Mouse (Mus musculus) liver, adult 2 months (tissue): ENCODE data around the gene Sypl2. TPM values are rescaled to one million over a fixed set of nuclear protein-coding genes. Genes with fewer than 3 reads are reported as not detected.

Experiments
- DNase-seq: peaks from one replicate; pipeline ENCODE4 v3.0.0-alpha.2; 2011; ENCODE audit warnings: low read depth, low spot score; ENCODE audit errors: extremely low read depth
- H3K27ac ChIP-seq: fragments of 200-500 bp; replicated peaks from 2 replicates; pipeline ENCODE4 v1.5.1; 2012; ENCODE audit warnings: low read depth, mild to moderate bottlenecking, control low read depth, inconsistent platforms, low read length; ENCODE audit not compliant: insufficient read depth
- H3K27me3 ChIP-seq: fragments of 200-500 bp; 2 replicates; pipeline ENCODE4 v1.6.1; 2012; ENCODE audit warnings: mild to moderate bottlenecking, moderate library complexity, low read length, inconsistent platforms; ENCODE audit not compliant: control insufficient read depth, insufficient read depth
- H3K36me3 ChIP-seq: fragments of 200-500 bp; 2 replicates; pipeline ENCODE4 v1.6.1; 2012; ENCODE audit warnings: low read length, inconsistent platforms; ENCODE audit not compliant: control insufficient read depth, insufficient read depth
- H3K4me1 ChIP-seq: fragments of 200-500 bp; 2 replicates; pipeline ENCODE4 v1.6.1; 2011; ENCODE audit warnings: low read length; ENCODE audit not compliant: control insufficient read depth, insufficient read depth
- H3K4me3 ChIP-seq: fragments of 200-500 bp; 2 replicates; pipeline ENCODE4 v1.5.1; 2011; ENCODE audit warnings: low read depth, mild to moderate bottlenecking, control low read depth, low read length, moderate library complexity; ENCODE audit not compliant: insufficient read depth
- H3K79me2 ChIP-seq: fragments of 200-500 bp; 2 replicates; pipeline ENCODE4 v1.6.1; 2012; ENCODE audit warnings: inconsistent platforms, mild to moderate bottlenecking, low read length, moderate library complexity; ENCODE audit not compliant: control insufficient read depth, insufficient read depth
- H3K9ac ChIP-seq: fragments of 200-500 bp; 2 replicates; pipeline ENCODE4 v1.6.1; 2012; ENCODE audit warnings: low read depth, mild to moderate bottlenecking, control low read depth, inconsistent platforms, low read length
- CTCF ChIP-seq: fragments of 200-500 bp; IDR thresholded peaks from 2 replicates; pipeline ENCODE4 v1.5.1; 2011; ENCODE audit warnings: low read depth, low read length, control low read depth
- POLR2A ChIP-seq: fragments of 200-500 bp; IDR thresholded peaks from 2 replicates; pipeline ENCODE4 v1.6.1; 2011; ENCODE audit warnings: low read length, control low read depth; ENCODE audit not compliant: insufficient read depth; ENCODE audit errors: extremely low read depth
- WGBS: fragments of 180-500 bp; shearing (Covaris S2); methylation state at CpG from one replicate; pipeline ENCODE4 v1.1.7; 2018; 5-methylcytosine and 5-hydroxymethylcytosine counted together
- polyA plus RNA-seq: library from polyadenylated mRNA; depleted of rRNA; stranded (reverse); fragments of >200 nt; gene quantifications from 2 replicates; pipeline ENCODE4 v1.2.3, GENCODE M21; 2012
- total RNA-seq: library from RNA; depleted of rRNA; stranded (reverse); fragments of >200 nt; gene quantifications from 2 replicates; pipeline ENCODE4 v1.2.3, GENCODE M21; 2014

Sypl2 gene
- total and polyA plus RNA-seq, 2 experiments = 0.09 TPM

- Histone ChIP-seq H3K27ac (no peak overlapping the region), H3K9ac (no peak overlapping the region), H3K27me3 (0 out of 2 replicates have a peak, but pooled peaks cover 2% of the 10 kb centered on the region), H3K79me2 (no peaks in the 10 kb centered on the region), H3K36me3 (no peaks in the 10 kb centered on the region), H3K4me1 (no peaks in the 10 kb centered on the region), H3K4me3 (no peak overlapping the region)
- 72% methylated on average over 3 of the region's 3 CpGs for WGBS
- TF ChIP-seq CTCF (no peak), POLR2A (no peak)
- DNase-seq = no peak
Observed at GRCm38 (mm10) chr3:108220661-108221060, 5.8 kb downstream of the Sypl2 start.

DNA sequence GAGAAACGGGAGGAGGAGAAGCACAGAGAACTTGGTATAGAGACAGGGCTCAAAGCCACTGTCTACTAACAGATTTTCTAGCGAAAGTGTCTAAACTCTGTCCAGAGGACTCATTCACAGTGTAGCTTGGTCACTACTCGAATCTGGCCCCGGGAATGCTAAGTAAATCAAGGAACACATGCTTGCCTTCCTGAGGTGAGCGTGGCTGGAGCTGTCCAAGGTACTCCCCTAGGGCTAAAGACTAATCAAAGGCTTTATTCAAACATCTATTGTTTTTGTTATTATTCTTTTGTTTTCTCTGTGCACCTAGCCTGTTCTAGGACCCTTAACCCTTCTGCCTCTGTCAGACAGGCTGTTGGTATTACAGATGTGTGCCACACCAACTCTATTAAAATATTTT, 11.7 kb downstream of the Sypl2 start:
- no peak overlapping the region for H3K27ac ChIP-seq
- peaks cover 2% of the 10 kb centered on the region; the same call in 1 of the 2 replicates for H3K4me1 ChIP-seq
- 0 out of 2 replicates have a peak, but pooled peaks cover 2% of the 10 kb centered on the region for H3K27me3 ChIP-seq
- DNase-seq = no peak
- TF ChIP-seq CTCF (no peak), POLR2A (no peak)
- H3K9ac ChIP-seq = no peak overlapping the region
- 15% methylated on average over 5 of the region's 5 CpGs for WGBS
- H3K4me3 ChIP-seq = no peak overlapping the region
- no peaks in the 10 kb centered on the region; the same call in 1 of the 2 replicates for H3K79me2 ChIP-seq
- H3K36me3 ChIP-seq = no peaks in the 10 kb centered on the region

DNA sequence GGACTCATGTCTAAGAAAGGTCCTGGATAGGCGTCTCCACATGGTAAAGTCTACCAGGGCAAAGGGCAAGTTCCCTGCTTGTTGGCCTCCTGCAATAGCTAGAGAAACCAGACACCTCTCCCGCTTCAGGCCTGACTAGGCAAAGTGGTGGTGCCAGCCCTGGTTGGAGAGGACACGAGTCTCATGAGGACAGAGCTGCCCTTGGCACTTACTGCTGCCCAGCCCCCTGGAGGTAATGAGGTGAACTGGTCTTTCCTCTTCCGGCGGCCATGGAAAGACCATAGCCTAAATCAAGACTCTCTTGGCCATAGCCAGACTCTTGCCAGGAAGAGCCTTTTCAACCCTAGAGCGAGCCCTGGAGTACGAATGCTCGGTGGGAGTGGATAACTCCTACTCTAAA, 14.0 kb downstream of the Sypl2 start:
- Histone ChIP-seq H3K36me3 (no peaks in the 10 kb centered on the region), H3K79me2 (no peaks in the 10 kb centered on the region; the same call in 1 of the 2 replicates), H3K4me3 (no peak overlapping the region), H3K4me1 (peaks cover 4% of the 10 kb centered on the region; the same call in 1 of the 2 replicates), H3K27ac (no peak overlapping the region), H3K27me3 (0 out of 2 replicates have a peak, but pooled peaks cover 2% of the 10 kb centered on the region), H3K9ac (no peak overlapping the region)
- TF ChIP-seq CTCF = no peak
- no peak for TF ChIP-seq POLR2A
- WGBS = 91% methylated on average over 8 of the region's 8 CpGs
- DNase-seq = no peak

DNA sequence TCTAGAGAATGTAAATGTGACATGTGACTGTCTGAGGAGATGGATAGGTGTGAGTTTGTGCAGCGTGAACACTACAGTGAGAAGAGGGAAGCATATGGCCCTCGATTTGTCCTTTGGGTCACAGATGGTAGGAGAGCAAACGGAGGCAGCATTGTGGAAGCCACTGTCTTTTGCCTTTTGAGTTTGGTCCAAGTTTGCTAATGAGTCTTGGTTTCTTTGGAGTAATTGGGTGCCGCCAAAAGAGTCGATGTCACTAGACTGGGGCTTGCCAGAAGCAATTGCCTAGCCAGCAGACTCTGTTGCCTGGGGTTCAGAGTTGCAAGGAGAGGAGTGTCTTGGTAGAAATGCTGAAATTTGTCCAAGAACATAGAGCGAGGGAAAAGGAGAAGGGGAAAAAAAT, 14.6 kb downstream of the Sypl2 start:
- WGBS = 92% methylated on average over 6 of the region's 6 CpGs
- no peak for DNase-seq

DNA sequence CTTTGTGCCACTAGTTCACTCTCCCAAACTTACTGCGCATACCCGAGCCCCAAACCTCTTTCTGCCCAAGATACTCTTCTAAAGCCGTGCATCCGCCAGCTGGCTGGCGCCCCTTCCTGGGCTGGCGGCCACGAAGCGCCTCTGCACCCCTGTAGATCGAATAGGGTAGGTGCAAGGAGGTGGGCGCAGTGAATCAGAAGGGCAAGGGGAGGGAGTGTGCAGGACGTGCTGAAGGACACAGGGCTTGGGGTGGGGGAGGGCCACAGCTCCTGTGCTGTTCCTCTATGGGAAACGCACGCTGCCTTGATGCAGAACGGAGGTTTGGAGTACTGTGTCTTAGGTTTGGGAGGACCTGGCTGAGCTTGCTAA, 15.7 kb downstream of the Sypl2 start, which contains the start of gene Atxn7l2:
TSS of gene Atxn7l2 (minus strand) at position 164 of the 369 bp plus-strand sequence.
- Histone ChIP-seq H3K4me3 (peak within 1 kb of the TSS; percentile 89), H3K36me3 (no peaks in the 10 kb centered on the region), H3K27me3 (no peaks in the 10 kb centered on the region), H3K4me1 (peaks cover 4% of the 10 kb centered on the region; the same call in 1 of the 2 replicates), H3K79me2 (no peaks in the 10 kb centered on the region; the same call in 1 of the 2 replicates), H3K27ac (peak within 1 kb of the TSS; percentile 58), H3K9ac (peak within 1 kb of the TSS; percentile 88)
- WGBS = 0% methylated on average over 14 of the region's 14 CpGs
- no peak for DNase-seq
- TF ChIP-seq CTCF (no peak), POLR2A (no peak)

More for the DNA sequence above, 14.6 kb downstream of the Sypl2 start:
- H3K79me2 ChIP-seq = no peaks in the 10 kb centered on the region; the same call in 1 of the 2 replicates
- H3K9ac ChIP-seq = no peak overlapping the region
- H3K4me3 ChIP-seq = no peak overlapping the region
- H3K36me3 ChIP-seq = no peaks in the 10 kb centered on the region
- TF ChIP-seq CTCF = no peak
- no peak for TF ChIP-seq POLR2A
- no peak overlapping the region for H3K27ac ChIP-seq
- 0 out of 2 replicates have a peak, but pooled peaks cover 2% of the 10 kb centered on the region for H3K27me3 ChIP-seq
- peaks cover 4% of the 10 kb centered on the region; the same call in 1 of the 2 replicates for H3K4me1 ChIP-seq
